Mouse (Mus musculus) forebrain, embryonic 16.5 days (tissue): ENCODE data around the gene Pygo1. TPM values are rescaled to one million over a fixed set of nuclear protein-coding genes. Genes with fewer than 3 reads are reported as not detected.

Experiments used
- ATAC-seq: fragments of 200-750 bp; cut with Nextera tagmentation; 2 replicates; pipeline ENCODE4 v1.8.0; 2017; ENCODE audit warnings: mild to moderate bottlenecking, moderate library complexity
- H3K27ac ChIP-seq: fragments of 300-500 bp; sonication (generic); 2 replicates; pipeline ENCODE4 v1.5.1; 2014; ENCODE audit warnings: low read length, control low read depth
- H3K27me3 ChIP-seq: fragments of 300-500 bp; sonication (generic); replicated peaks from 2 replicates; pipeline ENCODE4 v1.6.1; 2014; ENCODE audit warnings: low read length; ENCODE audit not compliant: control insufficient read depth, insufficient read depth
- H3K36me3 ChIP-seq: fragments of 300-500 bp; sonication (generic); 2 replicates; pipeline ENCODE4 v1.6.1; 2014; ENCODE audit not compliant: control insufficient read depth, insufficient read depth
- H3K4me1 ChIP-seq: fragments of 300-500 bp; sonication (generic); replicated peaks from 2 replicates; pipeline ENCODE4 v1.6.1; 2014; ENCODE audit warnings: low read length; ENCODE audit not compliant: control insufficient read depth, insufficient read depth
- H3K4me2 ChIP-seq: fragments of 300-500 bp; sonication (generic); 2 replicates; pipeline ENCODE4 v1.6.1; 2014; ENCODE audit warnings: mild to moderate bottlenecking, low read length, control low read depth
- H3K4me3 ChIP-seq: fragments of 300-500 bp; sonication (generic); replicated peaks from 2 replicates; pipeline ENCODE4 v1.5.1; 2014; ENCODE audit warnings: mild to moderate bottlenecking, low read length, control low read depth
- H3K9ac ChIP-seq: fragments of 300-500 bp; sonication (generic); replicated peaks from 2 replicates; pipeline ENCODE4 v1.6.1; 2014; ENCODE audit warnings: low read depth, low read length, control low read depth
- H3K9me3 ChIP-seq: fragments of 300-500 bp; sonication (generic); 2 replicates; pipeline ENCODE4 v1.6.1; 2016; ENCODE audit warnings: low read length; ENCODE audit not compliant: control insufficient read depth
- WGBS: fragments of 180-500 bp; shearing (Covaris S2); extraction: QIAGEN DNeasy Blood & Tissue Kit; methylation state at CpG from one replicate; pipeline ENCODE4 v1.1.7; 2014; 5-methylcytosine and 5-hydroxymethylcytosine counted together
- polyA plus RNA-seq: library from polyadenylated mRNA; unstranded; fragments of >200 nt; fragmentation: Nextera tagmentation; extraction: Ambion mirVana; gene quantifications from 2 replicates; pipeline ENCODE4 v1.2.1, GENCODE M21; 2015

The Pygo1 gene
- polyA plus RNA-seq, 1 experiment from 2014 or later, result 15.1 TPM

DNA sequence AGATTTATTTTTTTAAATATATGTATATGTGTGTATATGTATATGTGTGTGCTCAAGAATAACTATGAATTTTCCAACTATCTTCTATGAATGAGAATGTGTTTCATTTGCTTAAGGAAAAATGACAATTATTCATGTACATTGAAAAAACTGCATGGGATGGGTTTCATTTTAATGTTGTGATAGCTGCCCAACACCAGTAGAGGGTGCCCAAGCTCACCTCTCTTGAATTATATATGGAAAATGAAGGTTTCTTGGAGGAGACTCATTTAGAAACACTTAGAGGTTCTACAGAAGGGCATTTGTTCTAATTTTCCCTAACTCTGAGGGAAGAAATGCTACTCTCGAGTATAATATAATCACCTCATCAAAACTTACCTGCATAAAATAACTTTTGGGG lies 35.7 kb upstream of the Pygo1 start:
- Histone ChIP-seq H3K4me3 (no peak overlapping the region), H3K27me3 (no peaks in the 10 kb centered on the region), H3K9ac (no peak overlapping the region), H3K4me2 (no peak overlapping the region), H3K27ac (no peak overlapping the region), H3K4me1 (no peaks in the 10 kb centered on the region), H3K9me3 (no peaks in the 10 kb centered on the region), H3K36me3 (no peaks in the 10 kb centered on the region)
- WGBS, result 94% methylated on average over 1 of the region's 1 CpGs
- ATAC-seq, result no peak

DNA sequence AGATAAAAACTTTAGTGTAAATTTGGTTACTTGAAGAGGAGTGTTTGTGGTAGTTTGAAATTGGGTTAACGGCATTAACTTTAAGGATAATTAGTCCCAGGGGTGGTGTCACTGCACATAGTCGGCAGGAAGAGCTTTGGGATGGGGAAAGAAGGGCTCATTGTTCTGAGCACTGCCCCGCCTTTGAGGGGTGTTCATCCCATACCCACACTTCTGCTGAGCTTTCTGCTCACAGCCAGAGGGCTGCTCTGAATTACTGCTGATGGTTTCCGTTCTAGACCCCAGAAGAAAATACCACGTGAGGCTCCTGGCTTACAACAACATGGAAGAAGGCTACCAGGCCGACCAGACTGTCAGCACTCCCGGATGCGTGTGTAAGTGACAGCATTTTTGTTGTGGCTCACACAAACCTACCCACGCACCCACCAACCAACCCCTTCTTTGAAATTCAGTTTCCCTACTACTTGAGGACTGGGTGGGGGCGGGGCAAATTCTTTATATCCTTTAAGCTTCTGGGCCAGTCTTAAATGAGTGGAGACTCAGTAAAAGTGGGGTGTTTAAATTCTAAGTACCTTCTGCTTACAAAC lies 34.9 kb upstream of the Pygo1 start:
- Histone ChIP-seq H3K9me3 (no peaks in the 10 kb centered on the region), H3K4me2 (no peak overlapping the region), H3K27ac (no peak overlapping the region), H3K4me3 (no peak overlapping the region), H3K4me1 (no peaks in the 10 kb centered on the region), H3K27me3 (no peaks in the 10 kb centered on the region), H3K36me3 (no peaks in the 10 kb centered on the region), H3K9ac (no peak overlapping the region)
- ATAC-seq, result no peak
- WGBS, result 77% methylated on average over 10 of the region's 10 CpGs

DNA sequence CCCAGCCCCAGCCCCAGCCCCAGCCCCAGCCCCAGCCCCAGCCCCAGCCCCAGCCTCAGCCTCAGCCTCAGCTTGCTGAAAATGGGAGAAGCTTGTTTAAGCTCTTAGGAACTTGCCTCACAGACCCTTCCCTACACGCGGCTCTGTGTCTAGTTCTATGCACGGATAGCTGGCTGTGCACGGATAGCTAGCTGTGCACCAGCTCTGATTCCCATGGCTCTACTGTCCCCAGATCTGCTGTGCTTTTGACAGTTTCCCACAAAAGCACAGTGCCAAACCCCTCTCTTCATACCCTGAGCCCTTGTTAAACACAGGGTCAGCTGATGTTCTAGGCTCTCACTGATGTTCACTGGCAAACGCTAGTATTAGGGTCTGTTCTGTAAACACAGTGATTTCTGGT lies 32.7 kb upstream of the Pygo1 start:
- Histone ChIP-seq H3K27ac (no peak overlapping the region), H3K4me1 (no peaks in the 10 kb centered on the region), H3K9me3 (no peaks in the 10 kb centered on the region), H3K4me3 (no peak overlapping the region), H3K27me3 (no peaks in the 10 kb centered on the region), H3K9ac (no peak overlapping the region), H3K36me3 (no peaks in the 10 kb centered on the region), H3K4me2 (no peak overlapping the region)
- ATAC-seq, result no peak
- 93% methylated on average over 5 of the region's 5 CpGs for WGBS

DNA sequence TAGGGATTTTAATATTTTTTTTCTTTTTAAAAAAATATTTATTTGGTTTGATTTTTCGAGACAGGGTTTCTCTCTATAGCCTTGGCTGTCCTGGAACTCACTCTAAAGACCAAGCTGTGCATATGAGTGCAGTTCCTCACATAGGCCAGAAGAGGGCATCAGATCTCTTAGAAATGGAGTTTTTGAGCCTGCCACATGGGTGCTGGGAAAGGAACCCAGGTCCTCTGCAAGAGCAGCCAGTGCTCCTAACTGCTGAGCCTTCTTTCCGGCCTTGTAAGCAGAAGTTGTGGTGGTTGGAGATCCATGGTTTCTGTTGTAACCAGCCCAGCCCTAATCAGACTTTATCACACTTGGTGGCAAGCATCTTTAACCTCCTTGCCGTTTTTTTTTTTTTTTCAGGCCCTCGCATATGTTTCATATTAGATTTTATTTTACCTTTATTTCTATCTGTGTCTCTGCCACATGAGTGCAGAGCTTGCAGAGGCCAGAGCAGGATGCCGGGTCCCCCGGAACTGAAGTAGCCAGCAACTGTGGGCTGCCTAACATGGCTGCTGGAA lies 30.6 kb upstream of the Pygo1 start:
- no peaks in the 10 kb centered on the region for H3K36me3 ChIP-seq
- H3K9me3 ChIP-seq, result no peaks in the 10 kb centered on the region
- H3K27me3 ChIP-seq, result no peaks in the 10 kb centered on the region
- WGBS, result 95% methylated on average over 6 of the region's 6 CpGs
- no peak overlapping the region for H3K9ac ChIP-seq
- H3K27ac ChIP-seq, result no peak overlapping the region
- no peak overlapping the region for H3K4me3 ChIP-seq
- no peaks in the 10 kb centered on the region for H3K4me1 ChIP-seq
- no peak for ATAC-seq
- H3K4me2 ChIP-seq, result no peak overlapping the region

DNA sequence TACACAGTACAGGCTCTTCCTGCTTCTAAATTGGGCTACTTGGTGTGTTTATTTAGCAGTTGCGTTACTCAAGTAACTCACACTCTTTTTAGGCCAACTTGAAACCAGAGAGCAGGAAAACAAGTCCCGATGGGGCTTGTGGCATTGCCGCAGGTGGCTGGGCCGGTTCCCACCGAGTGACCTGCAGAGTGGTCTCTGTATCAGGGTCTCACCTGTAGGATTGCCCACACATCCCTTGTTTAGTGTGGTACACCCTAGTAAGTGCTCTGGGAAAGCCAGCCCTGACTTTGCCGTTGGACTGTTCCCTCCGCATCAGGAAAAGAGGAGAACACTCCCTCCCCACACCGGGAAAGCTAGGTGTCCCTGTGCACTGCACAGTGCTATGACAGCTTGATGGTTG lies 23.4 kb upstream of the Pygo1 start:
- 87% methylated on average over 8 of the region's 8 CpGs for WGBS
- Histone ChIP-seq H3K4me1 (no peaks in the 10 kb centered on the region; the same call in 1 of the 2 replicates), H3K4me2 (no peak overlapping the region), H3K27me3 (no peaks in the 10 kb centered on the region), H3K9ac (no peak overlapping the region), H3K9me3 (no peaks in the 10 kb centered on the region), H3K27ac (no peak overlapping the region), H3K36me3 (no peaks in the 10 kb centered on the region), H3K4me3 (no peak overlapping the region)
- ATAC-seq, result no peak

DNA sequence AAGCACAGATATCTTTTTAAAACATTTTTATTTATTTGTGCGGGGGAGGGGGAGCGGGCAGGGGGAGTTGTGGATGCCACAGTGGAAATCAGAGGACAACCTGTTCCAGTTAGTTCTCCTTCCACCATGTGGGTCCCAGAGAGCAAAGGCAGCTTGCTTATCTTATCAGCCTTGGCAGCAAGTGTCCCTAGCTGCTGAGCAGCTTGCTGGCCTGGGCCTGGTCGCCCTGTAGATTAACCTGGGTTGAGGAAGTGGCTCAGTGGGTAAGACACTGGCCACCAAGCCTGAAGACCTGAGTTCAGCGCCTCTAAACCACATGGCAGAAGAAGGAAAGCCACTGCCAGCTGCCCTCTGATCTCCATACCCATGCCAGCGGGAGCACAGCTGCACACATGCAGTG lies 22.8 kb upstream of the Pygo1 start:
- H3K4me3 ChIP-seq, result no peak overlapping the region
- H3K4me1 ChIP-seq, result no peaks in the 10 kb centered on the region; the same call in 1 of the 2 replicates
- H3K36me3 ChIP-seq, result no peaks in the 10 kb centered on the region
- no peak overlapping the region for H3K4me2 ChIP-seq
- H3K27me3 ChIP-seq, result no peaks in the 10 kb centered on the region
- no peak for ATAC-seq
- no peaks in the 10 kb centered on the region for H3K9me3 ChIP-seq
- 92% methylated on average over 5 of the region's 5 CpGs for WGBS
- H3K27ac ChIP-seq, result no peak overlapping the region
- H3K9ac ChIP-seq, result no peak overlapping the region

DNA sequence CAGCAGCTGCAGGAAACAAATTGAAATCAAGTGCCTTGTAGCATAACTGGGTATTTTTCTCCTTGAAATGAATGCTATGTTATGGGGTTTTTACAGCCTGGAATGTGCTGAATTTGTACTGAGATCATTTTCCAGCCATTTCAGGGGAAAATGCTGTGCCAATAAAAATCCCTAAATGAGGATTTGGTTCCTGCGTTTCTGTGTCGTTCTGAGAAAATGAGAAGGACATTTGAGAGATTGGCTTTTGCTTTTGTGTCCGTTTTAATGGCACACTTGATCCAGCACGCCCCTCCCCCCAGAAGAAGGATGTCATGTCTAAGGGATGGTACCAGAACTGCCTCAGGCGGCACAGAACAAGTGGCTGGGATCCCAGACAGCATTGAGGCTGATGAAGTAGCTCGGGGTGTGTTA lies 18.7 kb upstream of the Pygo1 start:
- ATAC-seq, result peak; percentile 79
- no peak overlapping the region for H3K9ac ChIP-seq
- H3K4me1 ChIP-seq, result no peaks in the 10 kb centered on the region; the same call in 1 of the 2 replicates
- H3K4me3 ChIP-seq, result no peak overlapping the region
- no peaks in the 10 kb centered on the region for H3K36me3 ChIP-seq
- WGBS, result 56% methylated on average over 6 of the region's 6 CpGs
- H3K9me3 ChIP-seq, result no peaks in the 10 kb centered on the region
- no peaks in the 10 kb centered on the region for H3K27me3 ChIP-seq
- H3K27ac ChIP-seq, result peak overlapping the region; percentile 81
- no peak overlapping the region for H3K4me2 ChIP-seq

DNA sequence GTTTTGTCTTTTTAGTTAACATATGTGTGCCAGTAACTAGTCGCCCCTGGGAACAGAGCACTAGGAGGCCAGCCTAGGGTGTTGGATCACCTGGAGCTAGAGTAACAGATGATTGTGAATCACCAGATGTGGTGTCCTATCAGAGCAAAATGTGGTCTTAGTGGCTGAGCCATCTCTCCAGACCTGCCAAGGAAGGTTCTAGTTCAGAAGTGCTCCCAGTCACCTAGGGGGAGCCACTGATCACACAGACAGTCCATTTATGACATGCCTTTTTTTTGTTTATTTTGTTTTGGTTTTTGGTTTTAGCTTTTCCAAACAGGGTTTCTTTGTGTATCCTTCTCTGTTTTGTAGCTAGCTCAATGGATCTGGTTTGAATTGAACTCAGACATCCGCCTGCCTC lies 14.1 kb upstream of the Pygo1 start:
- H3K9ac ChIP-seq, result no peak overlapping the region
- H3K36me3 ChIP-seq, result no peaks in the 10 kb centered on the region
- H3K4me1 ChIP-seq, result no peaks in the 10 kb centered on the region; the same call in 1 of the 2 replicates
- no peak overlapping the region for H3K4me3 ChIP-seq
- WGBS, result 81% methylated on average over 2 of the region's 2 CpGs
- H3K27ac ChIP-seq, result no peak overlapping the region
- no peaks in the 10 kb centered on the region for H3K9me3 ChIP-seq
- ATAC-seq, result no peak
- no peak overlapping the region for H3K4me2 ChIP-seq
- no peaks in the 10 kb centered on the region for H3K27me3 ChIP-seq

DNA sequence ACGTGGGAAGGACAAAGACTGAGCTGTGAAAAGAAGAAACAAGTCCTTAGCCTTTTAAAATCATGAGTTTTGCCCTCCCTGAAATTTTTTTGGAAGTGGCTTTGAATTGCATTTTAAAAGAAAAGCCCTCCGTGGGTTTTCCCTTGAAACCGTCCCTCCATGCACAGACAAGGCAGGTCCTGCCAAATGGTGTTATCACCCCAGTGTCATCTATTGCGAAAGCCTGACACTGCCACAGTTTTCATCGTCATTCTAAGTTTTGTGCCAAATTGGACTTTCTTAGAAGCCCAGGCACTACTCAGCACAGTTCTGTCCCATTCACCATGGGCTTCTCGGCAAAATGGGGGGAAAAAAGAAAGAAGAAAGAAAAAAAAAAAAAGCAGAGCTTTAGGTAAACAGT lies 11.9 kb upstream of the Pygo1 start:
- H3K4me1 ChIP-seq, result 0 out of 2 replicates have a peak, but pooled peaks cover 1% of the 10 kb centered on the region
- H3K4me3 ChIP-seq, result no peak overlapping the region
- no peak overlapping the region for H3K9ac ChIP-seq
- H3K4me2 ChIP-seq, result no peak overlapping the region
- H3K27ac ChIP-seq, result no peak overlapping the region
- WGBS, result 59% methylated on average over 6 of the region's 6 CpGs
- no peak for ATAC-seq
- no peaks in the 10 kb centered on the region for H3K36me3 ChIP-seq
- no peaks in the 10 kb centered on the region for H3K27me3 ChIP-seq
- no peaks in the 10 kb centered on the region for H3K9me3 ChIP-seq

DNA sequence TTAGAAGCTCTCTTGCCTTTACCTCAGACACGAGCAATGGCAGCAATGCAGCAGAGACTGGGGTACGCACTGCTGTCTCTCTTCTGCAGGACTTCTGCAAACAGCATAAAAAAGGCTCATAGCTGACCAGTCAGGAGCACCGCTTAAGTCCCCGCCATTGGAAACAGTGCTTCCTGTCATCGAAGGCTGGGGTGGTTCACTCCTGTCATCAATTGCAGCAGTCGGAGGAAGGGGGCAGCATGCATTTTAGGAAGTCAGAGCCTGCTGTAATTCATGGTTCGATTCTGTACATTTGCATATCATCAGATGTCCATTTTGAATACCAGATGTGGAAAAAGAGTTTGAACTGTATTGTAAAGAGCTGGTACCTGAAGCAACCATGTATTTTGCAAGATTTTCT lies 9.7 kb upstream of the Pygo1 start:
- ATAC-seq, result no peak
- Histone ChIP-seq H3K4me1 (0 out of 2 replicates have a peak, but pooled peaks cover 2% of the 10 kb centered on the region), H3K9ac (no peak overlapping the region), H3K9me3 (no peaks in the 10 kb centered on the region), H3K27me3 (no peaks in the 10 kb centered on the region), H3K4me3 (no peak overlapping the region), H3K4me2 (no peak overlapping the region), H3K27ac (no peak overlapping the region), H3K36me3 (no peaks in the 10 kb centered on the region)
- 73% methylated on average over 7 of the region's 7 CpGs for WGBS
